ENCODE assay signal across 8 mouse cellular contexts in genomic region chr5:65175035-65175917, GRCm38 (mm10). TPM values are rescaled to one million over a fixed set of nuclear protein-coding genes. Genes with fewer than 3 reads are reported as not detected.
DNase-seq lines count a peak whose midpoint lies in the region; ATAC-seq lines count a peak whose summit lies in the region.

No protein-coding gene starts in this region.

- H3K9ac ChIP-seq in heart, embryonic 14.5 days (ENCODE audit: low read length) = 0 out of 2 replicates have a peak overlapping the region, but pooled peaks have one; percentile 39
- no peak overlapping the region for H3K9ac ChIP-seq in hindbrain, embryonic 11.5 days (ENCODE audit: low read depth, low read length)
- peak overlapping the region; percentile 32; the same call in 1 of the 2 replicates for H3K9ac ChIP-seq in neural tube, embryonic 13.5 days

- H3K4me1 ChIP-seq in heart, embryonic 14.5 days (ENCODE audit: control insufficient read depth in 2 of 2, insufficient read depth in 2 of 2, low read length in 2 of 2) = peaks cover 19% of the 10 kb centered on the region in 2 experiments
- H3K4me1 ChIP-seq in hindbrain, embryonic 11.5 days (replicated peaks; ENCODE audit: control insufficient read depth, insufficient read depth, low read length) = no peaks in the 10 kb centered on the region
- H3K4me1 ChIP-seq in neural tube, embryonic 13.5 days (replicated peaks) = peaks cover 23% of the 10 kb centered on the region

- no peak for ATAC-seq in heart, embryonic 14.5 days (ENCODE audit: insufficient number of reproducible peaks, insufficient read depth, low FRiP score, low read depth)
- no peak for ATAC-seq in hindbrain, embryonic 11.5 days (ENCODE audit: low FRiP score)
- ATAC-seq in neural tube, embryonic 13.5 days (ENCODE audit: low read depth) = peak; percentile 70

- peak overlapping the region; percentile 9 for H3K4me2 ChIP-seq in heart, embryonic 14.5 days (ENCODE audit: low read length)
- no peak overlapping the region for H3K4me2 ChIP-seq in hindbrain, embryonic 11.5 days (replicated peaks; ENCODE audit: low read depth, low read length)
- H3K4me2 ChIP-seq in neural tube, embryonic 13.5 days = 0 out of 2 replicates have a peak overlapping the region, but pooled peaks have one; percentile 11

- no peaks in the 10 kb centered on the region for H3K9me3 ChIP-seq in heart, embryonic 14.5 days (ENCODE audit: control insufficient read depth, low read length)
- no peaks in the 10 kb centered on the region for H3K9me3 ChIP-seq in hindbrain, embryonic 11.5 days (ENCODE audit: control insufficient read depth, low read length)
- no peaks in the 10 kb centered on the region for H3K9me3 ChIP-seq in neural tube, embryonic 13.5 days

- peak overlapping the region in 1 of 2 experiments; percentile 43; a peak in 2 of 4 replicates for H3K27ac ChIP-seq in heart, embryonic 14.5 days (replicated peaks in 1 of 2; ENCODE audit: control insufficient read depth in 1 of 2, insufficient read depth in 1 of 2, low read depth in 2 of 2, low read length in 2 of 2)
- peak overlapping the region; percentile 36; the same call in 1 of the 2 replicates for H3K27ac ChIP-seq in hindbrain, embryonic 11.5 days (ENCODE audit: low read depth, low read length)
- peak overlapping the region; percentile 64; the same call in 1 of the 2 replicates for H3K27ac ChIP-seq in neural tube, embryonic 13.5 days (replicated peaks)

- H3K4me3 ChIP-seq in heart, embryonic 14.5 days (ENCODE audit: control insufficient read depth in 1 of 2, insufficient read depth in 1 of 2, low read depth in 1 of 2, low read length in 2 of 2) = no peak overlapping the region
- no peak overlapping the region for H3K4me3 ChIP-seq in hindbrain, embryonic 11.5 days (ENCODE audit: low read depth, low read length)
- H3K4me3 ChIP-seq in neural tube, embryonic 13.5 days = no peak overlapping the region

- H3K27me3 ChIP-seq in heart, embryonic 14.5 days (ENCODE audit: control insufficient read depth, insufficient read depth, low read length) = no peaks in the 10 kb centered on the region
- H3K27me3 ChIP-seq in hindbrain, embryonic 11.5 days (ENCODE audit: control insufficient read depth, insufficient read depth, low read length) = no peaks in the 10 kb centered on the region
- no peaks in the 10 kb centered on the region for H3K27me3 ChIP-seq in neural tube, embryonic 13.5 days

- H3K36me3 ChIP-seq in heart, embryonic 14.5 days (ENCODE audit: control insufficient read depth, insufficient read depth, low read length) = no peaks in the 10 kb centered on the region
- H3K36me3 ChIP-seq in hindbrain, embryonic 11.5 days (ENCODE audit: control insufficient read depth, insufficient read depth, low read length) = no peaks in the 10 kb centered on the region
- no peaks in the 10 kb centered on the region for H3K36me3 ChIP-seq in neural tube, embryonic 13.5 days

- intact Hi-C loops in left cerebral cortex, postnatal 10 days (cut with DNase I) = no loop called here
- intact Hi-C loops in gastrocnemius, postnatal 36 days (cut with DNase I) = no loop called here

- no peak for DNase-seq in heart, postnatal 4 days
- DNase-seq in cerebellum, adult 8-10 months = peak; percentile 48
- no peak for DNase-seq in hindbrain, embryonic 11.5 days (ENCODE audit: low spot score)
- DNase-seq in left cerebral cortex, postnatal 10 days (ENCODE audit: extremely low spot score in 1 of 2, low spot score in 2 of 2) = peak; percentile 64 to 75
- DNase-seq in embryo, embryonic 10.5 days (ENCODE audit: low spot score) = no peak
- no peak for DNase-seq in gastrocnemius, postnatal 36 days

- 54% methylated on average over 26 of the region's 26 CpGs for WGBS in heart, embryonic 14.5 days
- WGBS in hindbrain, embryonic 11.5 days = 77% methylated on average over 26 of the region's 26 CpGs
- 69% methylated on average over 26 of the region's 26 CpGs for WGBS in neural tube, embryonic 13.5 days

RNA-seq across cellular contexts. Expression of gene Wdr19, which starts 24.2 kb away (rescaled TPM):
- polyA plus RNA-seq in heart, embryonic 14.5 days (2014; fragmentation: Nextera tagmentation; extraction: Ambion mirVana) = 8.2 and 9.9 TPM in 2 replicates
- 1 to 10 TPM; 3.4 to 4.8 TPM for total RNA-seq in heart, postnatal 4 days (2021)
- polyA plus RNA-seq in hindbrain, embryonic 11.5 days (2014; fragmentation: Nextera tagmentation; extraction: Ambion mirVana) = 13.9 and 14.0 TPM in 2 replicates
- total RNA-seq in left cerebral cortex, postnatal 10 days (2021) = 10 to 100 TPM; 18.9 to 20.0 TPM
- polyA plus RNA-seq in neural tube, embryonic 13.5 days (2015; fragmentation: Nextera tagmentation; extraction: Ambion mirVana) = 10.6 and 12.4 TPM in 2 replicates
- 1 to 10 TPM; 1.1 to 1.9 TPM for total RNA-seq in gastrocnemius, postnatal 36 days (2021)

Comparison
In these comparisons a context has a peak if more than half of its experiments do, and no peak if none do; other contexts are left out.
1. DNase-seq: peak in cerebellum, adult 8-10 months (single experiment) and left cerebral cortex, postnatal 10 days (2 of 2); none in heart, postnatal 4 days (single experiment), hindbrain, embryonic 11.5 days (single experiment), embryo, embryonic 10.5 days (single experiment) and gastrocnemius, postnatal 36 days (0 of 2).